Mouse (Mus musculus) liver, postnatal 0 days (tissue): ENCODE results near the gene Fat3.

ENCODE experiments used
- CTCF ChIP-seq: sonication (generic); IDR thresholded peaks from 2 replicates; pipeline ENCODE4 v1.5.1; 2016; ENCODE audit warnings: antibody characterized with exemption, low read depth
- EP300 ChIP-seq: IDR thresholded peaks from 2 replicates; pipeline ENCODE4 v1.6.1; 2016; ENCODE audit warnings: antibody characterized with exemption, low read depth, mild to moderate bottlenecking

DNA sequence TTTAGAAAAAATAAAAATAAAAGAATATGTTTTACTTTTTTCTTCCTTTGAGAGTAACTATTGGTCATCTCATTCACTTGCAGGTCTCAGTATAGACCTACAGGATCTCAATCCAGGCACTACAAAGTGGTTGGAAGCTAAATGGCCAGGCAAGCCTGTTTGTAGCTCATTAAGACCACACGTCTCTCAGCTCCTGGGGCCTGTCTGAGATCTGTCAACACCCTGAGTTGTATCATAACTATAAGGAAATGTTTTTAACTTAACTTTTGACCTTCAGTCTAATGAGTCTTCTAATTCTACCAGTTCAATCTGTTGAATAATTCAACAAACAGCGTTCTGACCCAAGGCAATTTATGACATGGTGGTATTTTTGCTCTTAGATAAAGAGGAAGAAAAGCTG lies 40.5 kb downstream of the Fat3 start:
- TF ChIP-seq CTCF (no peak), EP300 (no peak)
